In genomic region chr6:125603234-125603633, GRCm38 (mm10) we compare ENCODE assay signal across 8 mouse cellular contexts. TPM values are rescaled to one million over a fixed set of nuclear protein-coding genes. Genes with fewer than 3 reads are reported as not detected.
A peak's percentile ranks its signal among the peaks of the same experiment; 100 is the strongest.
DNase-seq lines count a peak whose midpoint lies in the region; ATAC-seq and TF ChIP-seq lines count a peak whose summit lies in the region.

No protein-coding gene starts in this region.

- no peak for TF ChIP-seq EP300 in MEL (IDR thresholded peaks at IDR 0.05; ENCODE audit: low read depth in 1 of 2, low read length in 2 of 2)

- H3K27ac ChIP-seq in MEL (ENCODE audit: control insufficient read depth, low read depth, low read length), result no peak overlapping the region
- no peak overlapping the region for H3K27ac ChIP-seq in hindbrain, embryonic 12.5 days
- no peak overlapping the region for H3K27ac ChIP-seq in lung, embryonic 16.5 days (ENCODE audit: low read length)
- H3K27ac ChIP-seq in olfactory bulb, adult 2 months (ENCODE audit: insufficient read depth, low read depth, low read length), result no peak overlapping the region
- no peak overlapping the region for H3K27ac ChIP-seq in thymus, adult 2 months (ENCODE audit: control insufficient read depth, insufficient read depth, low read length)

- ATAC-seq in hindbrain, embryonic 12.5 days (ENCODE audit: low FRiP score), result 0 out of 2 replicates have a peak, but pooled peaks have one; percentile 14
- peak; percentile 71 for ATAC-seq in lung, embryonic 16.5 days (ENCODE audit: low read depth)

- TF ChIP-seq CTCF in MEL (IDR thresholded peaks at IDR 0.05 in 2 of 3, conservative IDR thresholded peaks at IDR 0.05 in 1 of 3; ENCODE audit: control insufficient read depth in 1 of 3, insufficient read depth in 1 of 3, low read depth in 2 of 3, low read length in 3 of 3, poor library complexity in 1 of 3, severe bottlenecking in 1 of 3), result peak; percentile 77 to 92 (median 84)
- TF ChIP-seq CTCF in olfactory bulb, adult 2 months (IDR thresholded peaks at IDR 0.05; ENCODE audit: insufficient read depth, low read depth, low read length), result peak; percentile 70; the same call in 1 of the 2 replicates
- TF ChIP-seq CTCF in thymus, adult 2 months (IDR thresholded peaks at IDR 0.05; ENCODE audit: borderline replicate concordance, control insufficient read depth, extremely low read depth, insufficient read depth, low read length, poor library complexity), result peak; percentile 96

- no peaks in the 10 kb centered on the region for H3K79me2 ChIP-seq in MEL (ENCODE audit: control insufficient read depth, insufficient read depth, low read length, poor library complexity)

- H3K9me3 ChIP-seq in MEL (replicated peaks; ENCODE audit: insufficient read depth, low read length), result no peaks in the 10 kb centered on the region
- no peaks in the 10 kb centered on the region for H3K9me3 ChIP-seq in hindbrain, embryonic 12.5 days (replicated peaks)
- H3K9me3 ChIP-seq in lung, embryonic 16.5 days (ENCODE audit: control insufficient read depth, low read length), result no peaks in the 10 kb centered on the region

- H3K4me2 ChIP-seq in hindbrain, embryonic 12.5 days (replicated peaks), result peak overlapping the region; percentile 19
- H3K4me2 ChIP-seq in lung, embryonic 16.5 days (ENCODE audit: low read depth, low read length), result peak overlapping the region; percentile 42

- peaks cover 0 to 3% of the 10 kb centered on the region in 2 experiments; a peak in 1 of 4 replicates for H3K27me3 ChIP-seq in MEL (ENCODE audit: control insufficient read depth in 1 of 2, insufficient read depth in 2 of 2, low read length in 2 of 2)
- H3K27me3 ChIP-seq in hindbrain, embryonic 12.5 days, result peaks cover 14% of the 10 kb centered on the region; the same call in 1 of the 2 replicates
- H3K27me3 ChIP-seq in lung, embryonic 16.5 days (ENCODE audit: control insufficient read depth, insufficient read depth, low read depth, low read length), result no peaks in the 10 kb centered on the region
- no peaks in the 10 kb centered on the region for H3K27me3 ChIP-seq in thymus, adult 2 months (ENCODE audit: control insufficient read depth, insufficient read depth, low read length)

- peak; percentile 73 for DNase-seq in MEL (ENCODE audit: low read depth, low spot score)
- peak; percentile 91 to 96 for DNase-seq in cerebellum, postnatal 10 days
- DNase-seq in frontal cortex, postnatal 14 days (ENCODE audit: low spot score in 2 of 2), result peak; percentile 63 to 65
- peak; percentile 61 for DNase-seq in layer of hippocampus, adult 9-11 months
- peak; percentile 79 for DNase-seq in thymus, adult 2 months

- 6% methylated on average over 18 of the region's 18 CpGs for WGBS in hindbrain, embryonic 12.5 days
- 4% methylated on average over 18 of the region's 18 CpGs for WGBS in lung, embryonic 16.5 days
- WGBS in olfactory bulb, adult 2 months, result 4% methylated on average over 18 of the region's 18 CpGs
- 3% methylated on average over 18 of the region's 18 CpGs for WGBS in thymus, adult 2 months

- peaks cover 0 to 2% of the 10 kb centered on the region in 2 experiments; a peak in 1 of 4 replicates for H3K4me1 ChIP-seq in MEL (ENCODE audit: control insufficient read depth in 1 of 2, insufficient read depth in 2 of 2, low read length in 2 of 2)
- peaks cover 9% of the 10 kb centered on the region for H3K4me1 ChIP-seq in hindbrain, embryonic 12.5 days
- 0 out of 2 replicates have a peak, but pooled peaks cover 3% of the 10 kb centered on the region for H3K4me1 ChIP-seq in lung, embryonic 16.5 days (replicated peaks; ENCODE audit: control insufficient read depth, insufficient read depth, low read length)
- H3K4me1 ChIP-seq in olfactory bulb, adult 2 months (ENCODE audit: control insufficient read depth, insufficient read depth, low read length), result peaks cover 5% of the 10 kb centered on the region; the same call in 1 of the 2 replicates
- no peaks in the 10 kb centered on the region; the same call in 1 of the 2 replicates for H3K4me1 ChIP-seq in thymus, adult 2 months (replicated peaks; ENCODE audit: control insufficient read depth, insufficient read depth, low read length)

- TF ChIP-seq RAD21 in MEL (IDR thresholded peaks at IDR 0.05; ENCODE audit: low read depth, low read length), result peak; percentile 48

- no peak for TF ChIP-seq POLR2A in MEL (IDR thresholded peaks at IDR 0.05; ENCODE audit: control insufficient read depth in 1 of 2, insufficient read depth in 1 of 2, low read depth in 1 of 2, low read length in 2 of 2, poor library complexity in 1 of 2)
- no peak for TF ChIP-seq POLR2A in olfactory bulb, adult 2 months (IDR thresholded peaks at IDR 0.05; ENCODE audit: insufficient read depth, low read depth, low read length)
- no peak for TF ChIP-seq POLR2A in thymus, adult 2 months (IDR thresholded peaks at IDR 0.05; ENCODE audit: control insufficient read depth, extremely low read depth, insufficient read depth, low read length, poor library complexity)

- peak overlapping the region in 1 of 2 experiments; percentile 11; a peak in 1 of 4 replicates for H3K4me3 ChIP-seq in MEL (ENCODE audit: control insufficient read depth in 1 of 2, insufficient read depth in 1 of 2, low read depth in 2 of 2, low read length in 2 of 2)
- no peak overlapping the region for H3K4me3 ChIP-seq in hindbrain, embryonic 12.5 days
- H3K4me3 ChIP-seq in lung, embryonic 16.5 days (ENCODE audit: low read length), result peak overlapping the region; percentile 7
- no peak overlapping the region for H3K4me3 ChIP-seq in olfactory bulb, adult 2 months (ENCODE audit: insufficient read depth, low read depth, low read length)
- no peak overlapping the region for H3K4me3 ChIP-seq in thymus, adult 2 months (ENCODE audit: control insufficient read depth, insufficient read depth, low read length)

- H3K36me3 ChIP-seq in MEL (ENCODE audit: control insufficient read depth in 1 of 2, insufficient read depth in 2 of 2, low read length in 2 of 2), result no peaks in the 10 kb centered on the region
- no peaks in the 10 kb centered on the region for H3K36me3 ChIP-seq in hindbrain, embryonic 12.5 days
- H3K36me3 ChIP-seq in lung, embryonic 16.5 days (ENCODE audit: control insufficient read depth, insufficient read depth, low read length), result no peaks in the 10 kb centered on the region
- H3K36me3 ChIP-seq in thymus, adult 2 months (ENCODE audit: control insufficient read depth, insufficient read depth, low read length), result no peaks in the 10 kb centered on the region

- H3K9ac ChIP-seq in MEL (ENCODE audit: control insufficient read depth, low read depth, low read length, poor library complexity, severe bottlenecking), result no peak overlapping the region
- no peak overlapping the region for H3K9ac ChIP-seq in hindbrain, embryonic 12.5 days
- 0 out of 2 replicates have a peak overlapping the region, but pooled peaks have one; percentile 8 for H3K9ac ChIP-seq in lung, embryonic 16.5 days (ENCODE audit: low read length)

TF ChIP-seq in MEL, 35 proteins besides CTCF, POLR2A, EP300 and RAD21:
- peak; percentile 60 for TF ChIP-seq SMC3 (IDR thresholded peaks at IDR 0.05; ENCODE audit: low read depth, low read length)
- peak; percentile 29; the same call in 1 of the 2 replicates for TF ChIP-seq ZC3H11A (IDR thresholded peaks at IDR 0.05; ENCODE audit: low read depth, low read length)
- no peak for TF ChIP-seq HCFC1 (IDR thresholded peaks at IDR 0.05; ENCODE audit: low read depth, low read length)
- peak; percentile 36; the same call in 1 of the 2 replicates for TF ChIP-seq NRF1 (IDR thresholded peaks at IDR 0.05; ENCODE audit: insufficient read depth, low read depth, low read length, poor library complexity, severe bottlenecking)

RNA-seq across cellular contexts. Expression of gene Vwf, which starts 56.7 kb away (rescaled TPM):
- 0.13 and 0.42 TPM in 2 replicates for total RNA-seq in MEL (2012; rRNA removed)
- under 1 TPM in 1 of 2 experiments, not detected in 1; 0.29 TPM for polyA plus RNA-seq in MEL (2012; ENCODE audit: insufficient read depth in 1 of 2, insufficient read length in 2 of 2, low read depth in 1 of 2, low replicate concordance in 2 of 2, missing spikeins in 1 of 2)
- 11.3 and 11.5 TPM in 2 replicates for polyA plus RNA-seq in hindbrain, embryonic 12.5 days (2016; fragmentation: Nextera tagmentation; extraction: Ambion mirVana)
- polyA plus RNA-seq in lung, embryonic 16.5 days (2015; fragmentation: Nextera tagmentation; extraction: Ambion mirVana), result 21.6 and 22.2 TPM in 2 replicates
- polyA plus RNA-seq in olfactory bulb, adult 2 months (2012; ENCODE audit: insufficient read depth, insufficient read length, low replicate concordance, missing spikeins), result not detected in 2 replicates
- polyA plus RNA-seq in thymus, adult 2 months (2012; rRNA removed), result 19.5 and 32.3 TPM in 2 replicates
